Comparison of ENCODE assay signal across 9 mouse cellular contexts in genomic region chr3:145131210-145131868, GRCm38 (mm10). TPM values are rescaled to one million over a fixed set of nuclear protein-coding genes. Genes with fewer than 3 reads are reported as not detected.
A peak's percentile ranks its signal among the peaks of the same experiment; 100 is the strongest.
DNase-seq lines count a peak whose midpoint lies in the region; ATAC-seq lines count a peak whose summit lies in the region.
"Had no signal": no experiment of that assay in that cellular context is flagged by ENCODE, and none has a peak within 500 bp of the region (broad histone marks: within the 10 kb centered on the region; RNA-seq: fewer than 3 reads in every experiment).

No protein-coding gene starts in this region.

- DNase-seq in gastrocnemius, adult 18-20 months (ENCODE audit: low spot score) = peak; percentile 34
- DNase-seq in gastrocnemius, adult 8-10 months (ENCODE audit: low spot score in 2 of 2) = no peak
- DNase-seq in ovary, postnatal 36 days (ENCODE audit: low spot score) = peak; percentile 25
- no peak for DNase-seq in ovary, adult 18-20 months (ENCODE audit: low spot score)
- DNase-seq in c-Kit-positive CD71-positive TER-119-positive erythroid progenitor cells, embryonic 14.5 days (ENCODE audit: low spot score) = peak; percentile 34
- peak; percentile 42 for DNase-seq in lung, postnatal 14 days
- DNase-seq in thymus, postnatal 36 days = peak; percentile 13 to 23

- ATAC-seq in inflammation-experienced regulatory T-cells, adult 6 months = peak; percentile 95

RNA-seq across cellular contexts. Expression of gene Odf2l, which starts 13.0 kb away (rescaled TPM):
- 1 to 10 TPM; 8.4 to 9.5 TPM for total RNA-seq in gastrocnemius, adult 18-20 months (2021)
- total RNA-seq in gastrocnemius, adult 8-10 months (2022) = 10 to 100 TPM in 1 of 4 experiments, 1 to 10 TPM in 3; 7.1 to 10.2 (median 7.8) TPM
- 1 to 10 TPM; 5.6 to 8.6 (median 7.9) TPM for polyA plus RNA-seq in inflammation-experienced regulatory T-cells, adult 6 months (2017; shearing (Covaris generic))

RNA-seq across cellular contexts. Expression of gene Clca2, which starts 32.1 kb away (rescaled TPM):
- under 1 TPM in 1 of 2 experiments, not detected in 1; 0.09 TPM for total RNA-seq in gastrocnemius, adult 18-20 months (2021)
- total RNA-seq in gastrocnemius, adult 8-10 months (2022) = under 1 TPM in 2 of 4 experiments, not detected in 2; 0.10 to 0.16 TPM
- polyA plus RNA-seq in inflammation-experienced regulatory T-cells, adult 6 months (2017; shearing (Covaris generic)) = not detected
- total RNA-seq: layer of hippocampus, adult 18-20 months had no signal

Comparison
In these comparisons a context has a peak if more than half of its experiments do, and no peak if none do; other contexts are left out.
1. DNase-seq: peak in gastrocnemius, adult 18-20 months (single experiment), ovary, postnatal 36 days (single experiment), c-Kit-positive CD71-positive TER-119-positive erythroid progenitor cells, embryonic 14.5 days (single experiment), lung, postnatal 14 days (single experiment) and thymus, postnatal 36 days (2 of 2); none in gastrocnemius, adult 8-10 months (0 of 2) and ovary, adult 18-20 months (single experiment).